Mouse (Mus musculus) heart, embryonic 13.5 days (tissue): ENCODE measurements at regions not wholly inside any gene's neighbourhood (a gene's known extent, or its start where the extent isn't known, plus 50 kb on each side); places are given as distances from the start of the nearest gene placed in this dataset.

Source experiments
- ATAC-seq: fragments of 200-750 bp; cut with Nextera tagmentation; 2 replicates; pipeline ENCODE4 v1.8.0; 2017; ENCODE audit warnings: moderate TSS enrichment; ENCODE audit not compliant: insufficient number of reproducible peaks, low FRiP score, low TSS enrichment; ENCODE audit errors: extremely low read depth
- H3K27ac ChIP-seq: fragments of 300-500 bp; sonication (generic); replicated peaks from 2 replicates; pipeline ENCODE4 v1.5.1; 2015; ENCODE audit warnings: moderate library complexity, mild to moderate bottlenecking, inconsistent platforms
- H3K27me3 ChIP-seq: fragments of 300-500 bp; sonication (generic); replicated peaks from 2 replicates; pipeline ENCODE4 v1.6.1; 2015; ENCODE audit warnings: mild to moderate bottlenecking, inconsistent platforms
- H3K36me3 ChIP-seq: fragments of 300-500 bp; sonication (generic); 2 replicates; pipeline ENCODE4 v1.6.1; 2015; ENCODE audit warnings: mild to moderate bottlenecking, inconsistent platforms
- H3K4me1 ChIP-seq: fragments of 300-500 bp; sonication (generic); 2 replicates; pipeline ENCODE4 v1.6.1; 2015; ENCODE audit warnings: inconsistent platforms
- H3K4me2 ChIP-seq: fragments of 300-500 bp; sonication (generic); 2 replicates; pipeline ENCODE4 v1.6.1; 2015; ENCODE audit warnings: inconsistent platforms, mild to moderate bottlenecking, moderate library complexity
- H3K4me3 ChIP-seq: fragments of 300-500 bp; sonication (generic); 2 replicates; pipeline ENCODE4 v1.5.1; 2015; ENCODE audit warnings: moderate library complexity, mild to moderate bottlenecking, inconsistent platforms
- H3K9ac ChIP-seq: fragments of 300-500 bp; sonication (generic); 2 replicates; pipeline ENCODE4 v1.6.1; 2015; ENCODE audit warnings: inconsistent platforms, mild to moderate bottlenecking, moderate library complexity
- H3K9me3 ChIP-seq: fragments of 300-500 bp; sonication (generic); 2 replicates; pipeline ENCODE4 v1.6.1; 2016; ENCODE audit warnings: inconsistent platforms
- WGBS: fragments of 180-500 bp; shearing (Covaris S2); methylation state at CpG from one replicate; pipeline ENCODE4 v1.1.7; 2015; ENCODE audit warnings: mixed read lengths; 5-methylcytosine and 5-hydroxymethylcytosine counted together

DNA sequence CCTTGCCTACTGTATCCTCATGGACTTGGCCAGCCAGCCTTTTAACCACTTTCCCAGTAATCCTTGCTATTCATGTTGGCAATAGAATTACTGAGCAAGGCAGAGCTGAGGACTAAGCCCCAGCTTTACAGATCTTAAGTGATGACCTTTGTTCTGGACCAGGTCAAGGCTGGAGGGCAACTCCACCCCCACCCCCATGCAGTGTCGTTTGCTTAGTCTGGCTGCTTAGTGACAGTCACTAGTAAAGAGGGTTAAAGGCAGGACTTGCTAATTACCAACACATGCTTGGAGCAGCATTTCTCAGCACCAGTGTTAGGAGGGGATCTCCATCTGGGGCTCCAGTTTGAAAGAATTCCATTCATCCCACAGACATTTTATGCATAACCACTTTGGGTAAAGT is 174.2 kb downstream of the 3110018I06Rik start:
- Histone ChIP-seq H3K4me2 (no peak overlapping the region), H3K4me1 (no peaks in the 10 kb centered on the region), H3K9me3 (no peaks in the 10 kb centered on the region), H3K36me3 (no peaks in the 10 kb centered on the region), H3K9ac (no peak overlapping the region), H3K27me3 (no peaks in the 10 kb centered on the region), H3K4me3 (no peak overlapping the region), H3K27ac (no peak overlapping the region)
- WGBS = 15% methylated on average over 1 of the region's 1 CpGs
- ATAC-seq = no peak

DNA sequence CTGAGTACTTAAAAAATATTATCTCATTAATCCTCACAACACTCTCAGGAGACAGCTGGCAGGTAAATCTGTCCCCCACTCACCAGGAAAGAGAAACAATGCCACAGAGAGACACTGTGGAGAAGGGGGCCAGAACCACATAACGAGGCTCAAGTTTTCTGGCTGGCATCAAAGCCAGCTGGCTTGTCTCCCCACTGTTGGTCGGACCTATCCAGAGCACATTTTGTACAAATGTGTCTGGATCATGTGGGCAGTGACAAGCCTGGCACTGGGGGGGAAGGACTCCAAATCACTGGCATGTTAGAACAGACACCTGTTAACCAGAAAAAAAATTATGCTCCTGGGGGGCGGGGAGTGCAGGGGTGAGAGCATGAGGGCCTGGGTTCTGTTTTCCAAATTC is 179.4 kb downstream of the 3110018I06Rik start:
- H3K36me3 ChIP-seq = no peaks in the 10 kb centered on the region

DNA sequence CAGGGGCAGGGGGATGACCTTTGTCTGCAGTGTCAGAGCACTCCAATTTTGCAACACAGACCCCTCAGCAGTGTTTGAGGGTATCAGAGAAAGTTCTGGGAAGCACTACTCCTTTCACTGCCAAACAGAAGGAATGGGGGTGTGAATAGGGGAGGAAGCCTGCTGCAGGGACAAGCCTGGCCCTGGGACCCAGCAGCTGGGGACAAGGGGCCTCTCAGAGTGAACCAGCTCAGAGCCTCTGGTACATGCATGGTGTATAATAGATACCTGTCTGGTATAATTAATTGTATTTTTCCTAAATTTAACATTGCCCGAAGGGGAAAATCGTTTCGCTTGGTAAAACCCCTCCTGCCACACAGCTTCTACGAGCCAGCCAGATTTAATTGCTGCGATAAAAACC is 180.6 kb downstream of the 3110018I06Rik start:
- H3K9me3 ChIP-seq = 0 out of 2 replicates have a peak, but pooled peaks cover 5% of the 10 kb centered on the region
- no peak for ATAC-seq

More for the DNA sequence above, 179.4 kb downstream of the 3110018I06Rik start:
- no peaks in the 10 kb centered on the region for H3K27me3 ChIP-seq
- H3K4me1 ChIP-seq = no peaks in the 10 kb centered on the region
- 73% methylated on average over 3 of the region's 3 CpGs for WGBS
- no peak overlapping the region for H3K27ac ChIP-seq
- no peak overlapping the region for H3K4me2 ChIP-seq
- 0 out of 2 replicates have a peak, but pooled peaks cover 5% of the 10 kb centered on the region for H3K9me3 ChIP-seq
- H3K4me3 ChIP-seq = no peak overlapping the region
- no peak overlapping the region for H3K9ac ChIP-seq
- ATAC-seq = no peak

DNA sequence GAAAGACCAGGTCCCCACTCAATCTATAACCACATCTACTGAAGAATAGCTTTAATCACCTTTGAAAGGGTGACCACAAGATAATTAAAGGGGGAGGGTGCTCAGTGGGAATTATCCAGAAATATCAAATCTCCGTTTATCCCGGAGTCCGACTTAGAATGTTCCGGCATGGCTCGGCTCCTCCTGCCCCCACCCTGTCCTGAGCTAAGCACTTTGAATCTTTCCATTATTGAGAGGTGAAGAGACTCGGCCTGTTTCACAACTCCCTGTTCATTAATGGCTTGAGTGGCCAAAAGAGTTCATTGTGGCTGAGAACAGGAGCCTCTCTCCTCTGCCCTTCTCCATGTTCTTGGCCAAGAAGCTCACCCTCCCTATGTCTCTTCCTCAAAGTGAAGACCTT is 181.0 kb downstream of the 3110018I06Rik start:
- WGBS = 81% methylated on average over 6 of the region's 6 CpGs
- Histone ChIP-seq H3K9ac (no peak overlapping the region), H3K27me3 (no peaks in the 10 kb centered on the region), H3K4me2 (no peak overlapping the region), H3K36me3 (no peaks in the 10 kb centered on the region), H3K4me1 (no peaks in the 10 kb centered on the region), H3K4me3 (no peak overlapping the region), H3K9me3 (0 out of 2 replicates have a peak, but pooled peaks cover 5% of the 10 kb centered on the region), H3K27ac (no peak overlapping the region)
- ATAC-seq = no peak

More for the DNA sequence above, 180.6 kb downstream of the 3110018I06Rik start:
- no peak overlapping the region for H3K27ac ChIP-seq
- H3K9ac ChIP-seq = no peak overlapping the region
- H3K27me3 ChIP-seq = no peaks in the 10 kb centered on the region
- WGBS = 80% methylated on average over 5 of the region's 5 CpGs
- H3K4me3 ChIP-seq = no peak overlapping the region
- H3K4me2 ChIP-seq = no peak overlapping the region
- H3K36me3 ChIP-seq = no peaks in the 10 kb centered on the region
- no peaks in the 10 kb centered on the region for H3K4me1 ChIP-seq

GRCm38 (mm10) chr12:107669910-107670309 is 181.5 kb downstream of the 3110018I06Rik start:
- Histone ChIP-seq H3K4me2 (no peak overlapping the region), H3K27ac (no peak overlapping the region), H3K27me3 (no peaks in the 10 kb centered on the region), H3K4me1 (no peaks in the 10 kb centered on the region), H3K9me3 (0 out of 2 replicates have a peak, but pooled peaks cover 5% of the 10 kb centered on the region), H3K9ac (no peak overlapping the region), H3K4me3 (no peak overlapping the region), H3K36me3 (no peaks in the 10 kb centered on the region)
- no peak for ATAC-seq
- 70% methylated on average over 10 of the region's 10 CpGs for WGBS

- Histone ChIP-seq H3K4me2 (no peak overlapping the region), H3K4me1 (0 out of 2 replicates have a peak, but pooled peaks cover 6% of the 10 kb centered on the region), H3K36me3 (no peaks in the 10 kb centered on the region), H3K27ac (no peak overlapping the region), H3K9me3 (no peaks in the 10 kb centered on the region), H3K27me3 (no peaks in the 10 kb centered on the region), H3K9ac (no peak overlapping the region), H3K4me3 (no peak overlapping the region)
- WGBS = 22% methylated on average over 7 of the region's 7 CpGs
- ATAC-seq = no peak
These were observed 188.6 kb downstream of the 3110018I06Rik start for GRCm38 (mm10) chr12:107677076-107677475.

DNA sequence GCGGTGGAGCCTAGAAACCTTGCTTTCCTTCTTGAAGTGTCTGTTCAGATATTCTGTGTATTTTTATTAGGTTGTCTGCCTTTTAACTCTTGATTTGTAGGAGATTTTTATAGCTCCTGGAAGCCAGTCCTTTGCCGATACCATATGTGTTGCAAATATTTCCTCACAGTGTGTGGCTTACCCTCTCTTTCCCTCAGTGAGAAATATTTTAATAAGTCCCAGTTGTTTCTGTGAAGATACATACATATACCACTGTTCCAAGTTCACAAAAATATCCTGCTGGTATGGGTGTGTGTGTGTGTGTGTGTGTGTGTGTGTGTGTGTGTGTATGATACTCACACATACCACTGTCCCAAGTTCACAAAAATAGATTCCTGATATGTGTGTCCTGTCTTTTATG is 199.0 kb downstream of the 3110018I06Rik start:
- ATAC-seq = no peak
- peaks cover 14% of the 10 kb centered on the region for H3K4me1 ChIP-seq
- no peak overlapping the region for H3K4me3 ChIP-seq
- no peak overlapping the region for H3K27ac ChIP-seq
- 39% methylated on average over 2 of the region's 2 CpGs for WGBS
- no peaks in the 10 kb centered on the region for H3K9me3 ChIP-seq
- H3K36me3 ChIP-seq = no peaks in the 10 kb centered on the region
- H3K4me2 ChIP-seq = no peak overlapping the region
- H3K9ac ChIP-seq = no peak overlapping the region
- H3K27me3 ChIP-seq = no peaks in the 10 kb centered on the region

DNA sequence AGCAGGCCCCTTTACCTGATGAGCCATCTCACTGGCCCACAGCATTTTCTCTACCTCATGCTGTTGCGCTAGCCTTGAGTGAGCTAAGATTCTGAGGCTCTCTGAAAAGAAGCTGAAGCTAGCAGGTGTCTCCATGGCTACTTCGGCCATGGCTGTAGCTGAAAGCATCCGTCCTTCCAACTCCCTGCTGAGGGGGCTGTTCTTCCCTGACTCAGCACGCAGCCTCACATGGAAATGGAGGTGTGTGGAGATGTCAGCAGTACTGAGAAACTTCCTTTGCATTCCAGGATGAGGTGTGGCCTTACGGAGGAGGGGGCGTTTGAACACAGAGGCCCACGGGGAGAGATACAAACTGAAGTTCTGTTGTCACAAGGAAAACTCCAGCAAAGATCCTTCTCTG is 201.0 kb downstream of the 3110018I06Rik start:
- no peak overlapping the region for H3K4me2 ChIP-seq
- no peaks in the 10 kb centered on the region for H3K9me3 ChIP-seq
- no peaks in the 10 kb centered on the region; the same call in 1 of the 2 replicates for H3K27me3 ChIP-seq
- H3K36me3 ChIP-seq = no peaks in the 10 kb centered on the region
- no peak overlapping the region for H3K9ac ChIP-seq
- H3K27ac ChIP-seq = no peak overlapping the region
- WGBS = 64% methylated on average over 7 of the region's 7 CpGs
- no peak for ATAC-seq
- no peak overlapping the region for H3K4me3 ChIP-seq
- H3K4me1 ChIP-seq = peaks cover 11% of the 10 kb centered on the region

GRCm38 (mm10) chr12:107690061-107690460 is 201.6 kb downstream of the 3110018I06Rik start:
- Histone ChIP-seq H3K4me1 (peaks cover 11% of the 10 kb centered on the region), H3K4me3 (no peak overlapping the region), H3K27me3 (no peaks in the 10 kb centered on the region; the same call in 1 of the 2 replicates), H3K36me3 (no peaks in the 10 kb centered on the region), H3K9ac (no peak overlapping the region), H3K4me2 (no peak overlapping the region), H3K9me3 (no peaks in the 10 kb centered on the region), H3K27ac (no peak overlapping the region)
- no peak for ATAC-seq
- WGBS = 72% methylated on average over 3 of the region's 3 CpGs

DNA sequence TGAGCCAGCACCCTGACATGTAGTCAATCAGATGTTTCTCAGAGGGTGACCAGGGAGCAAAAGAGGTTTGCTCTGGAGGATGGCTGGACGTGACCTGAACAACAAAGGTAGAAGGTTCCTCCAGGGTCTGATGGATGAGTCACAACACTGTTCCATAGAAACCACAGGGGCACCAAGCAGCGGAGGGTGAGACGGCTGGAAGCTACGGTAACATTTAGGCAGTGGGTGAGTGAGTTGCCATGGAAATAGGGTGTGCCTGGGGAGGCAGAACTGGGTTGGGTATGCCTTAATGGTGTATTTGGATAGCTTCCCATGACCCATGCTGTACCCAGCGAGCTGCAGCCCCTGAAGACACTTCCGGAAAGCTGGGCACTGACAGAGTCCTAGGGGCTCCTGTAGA is 205.3 kb downstream of the 3110018I06Rik start:
- no peak overlapping the region for H3K4me2 ChIP-seq
- no peak overlapping the region for H3K4me3 ChIP-seq
- no peak for ATAC-seq
- no peaks in the 10 kb centered on the region for H3K4me1 ChIP-seq
- no peak overlapping the region for H3K9ac ChIP-seq
- 78% methylated on average over 6 of the region's 6 CpGs for WGBS
- H3K9me3 ChIP-seq = no peaks in the 10 kb centered on the region
- no peak overlapping the region for H3K27ac ChIP-seq
- no peaks in the 10 kb centered on the region for H3K36me3 ChIP-seq
- H3K27me3 ChIP-seq = no peaks in the 10 kb centered on the region; the same call in 1 of the 2 replicates

DNA sequence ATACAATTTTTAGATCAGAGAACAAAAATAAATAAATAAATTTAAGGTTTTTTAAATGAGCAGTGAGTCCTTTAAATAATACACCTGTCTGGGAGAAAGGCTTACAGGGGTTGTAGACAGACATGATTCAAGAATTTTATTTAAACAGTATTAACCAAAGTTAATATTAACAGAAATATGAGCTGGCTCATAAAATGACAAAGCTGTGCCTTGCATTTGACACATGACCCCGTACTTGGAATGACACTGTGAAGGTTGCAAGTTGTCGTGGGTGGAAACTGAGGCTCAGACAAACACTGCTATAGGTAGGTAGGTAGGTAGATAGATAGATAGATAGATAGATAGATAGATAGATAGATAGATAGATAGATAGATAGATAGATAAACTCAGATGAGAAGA is 206.6 kb downstream of the 3110018I06Rik start:
- no peak overlapping the region for H3K4me3 ChIP-seq
- 77% methylated on average over 2 of the region's 2 CpGs for WGBS
- H3K4me2 ChIP-seq = no peak overlapping the region
- no peak overlapping the region for H3K27ac ChIP-seq
- H3K36me3 ChIP-seq = no peaks in the 10 kb centered on the region
- no peak for ATAC-seq
- no peak overlapping the region for H3K9ac ChIP-seq
- H3K27me3 ChIP-seq = no peaks in the 10 kb centered on the region; the same call in 1 of the 2 replicates
- H3K4me1 ChIP-seq = 0 out of 2 replicates have a peak, but pooled peaks cover under 1% of the 10 kb centered on the region
- H3K9me3 ChIP-seq = no peaks in the 10 kb centered on the region

- 80% methylated on average over 13 of the region's 13 CpGs for WGBS
- no peaks in the 10 kb centered on the region; the same call in 1 of the 2 replicates for H3K27me3 ChIP-seq
- H3K9ac ChIP-seq = no peak overlapping the region
- no peaks in the 10 kb centered on the region for H3K9me3 ChIP-seq
- no peak for ATAC-seq
- H3K27ac ChIP-seq = no peak overlapping the region
- H3K4me1 ChIP-seq = peaks cover 5% of the 10 kb centered on the region; the same call in 1 of the 2 replicates
- no peaks in the 10 kb centered on the region for H3K36me3 ChIP-seq
- H3K4me3 ChIP-seq = no peak overlapping the region
- H3K4me2 ChIP-seq = no peak overlapping the region
These were observed 207.2 kb downstream of the 3110018I06Rik start for GRCm38 (mm10) chr12:107695438-107696267.
